Mouse (Mus musculus) bone marrow macrophage, adult 2 months (primary cell): Measurements from ENCODE around the gene Clns1a.

Source experiments
- CTCF ChIP-seq: IDR thresholded peaks from 2 replicates; pipeline ENCODE4 v1.5.1; 2012; ENCODE audit warnings: low read depth, mild to moderate bottlenecking, low read length, moderate library complexity
- POLR2A ChIP-seq: IDR thresholded peaks from 2 replicates; pipeline ENCODE4 v1.6.1; 2012; ENCODE audit warnings: mild to moderate bottlenecking, low read depth, low read length, borderline replicate concordance

- TF ChIP-seq CTCF, result no peak
- no peak for TF ChIP-seq POLR2A
Measured at GRCm38 (mm10) chr7:97700173-97700572, 3.7 kb downstream of the Clns1a start.
